Mouse (Mus musculus) cerebellum, adult 11-12 months (tissue): Measurements from ENCODE around the gene Clec1a.

Experiments used
- DNase-seq: peaks from one replicate; pipeline ENCODE4 v3.0.0; 2022

Clec1a gene

GRCm38 (mm10) chr6:129403391-129403790, 48.4 kb downstream of the Clec1a start:
- DNase-seq: no peak

DNA sequence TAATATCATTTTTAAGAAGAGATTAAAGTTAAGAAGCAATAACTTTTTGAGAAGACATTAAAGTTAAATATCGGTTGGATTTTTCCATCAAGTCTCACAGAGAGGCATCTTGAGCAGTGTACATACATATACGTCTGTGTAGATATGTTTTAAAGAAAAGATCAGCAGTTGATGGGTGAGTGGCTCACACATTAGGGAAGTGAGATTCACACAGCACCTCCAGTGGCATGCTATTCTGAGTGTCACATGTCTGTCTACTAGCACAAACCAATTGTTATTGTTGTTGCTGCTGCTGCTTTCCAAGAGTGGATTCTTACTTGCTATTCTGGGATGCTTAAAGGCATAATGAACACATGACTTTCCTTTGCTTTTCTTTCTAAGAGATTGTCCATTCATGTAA, 49.4 kb downstream of the Clec1a start:
- no peak for DNase-seq

DNA sequence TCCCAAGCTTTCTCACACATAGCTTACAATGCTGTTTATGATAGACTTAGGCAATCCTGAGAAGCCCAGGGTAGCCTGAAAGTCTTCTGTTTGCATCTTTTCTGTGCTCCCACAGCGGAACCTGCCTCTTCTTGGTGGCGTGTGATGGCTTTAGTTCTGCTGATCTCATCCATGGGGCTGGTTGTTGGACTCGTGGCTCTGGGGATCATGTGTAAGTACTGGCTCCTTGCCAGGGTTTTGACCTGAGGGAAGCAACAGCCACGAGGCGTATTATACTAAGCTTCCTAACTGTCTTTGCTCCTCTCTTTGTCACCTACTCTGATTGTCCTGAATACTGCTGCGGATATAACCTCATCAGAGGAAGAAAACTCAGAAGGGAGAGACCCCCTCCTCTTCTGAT, 51.9 kb downstream of the Clec1a start:
- DNase-seq: no peak

DNA sequence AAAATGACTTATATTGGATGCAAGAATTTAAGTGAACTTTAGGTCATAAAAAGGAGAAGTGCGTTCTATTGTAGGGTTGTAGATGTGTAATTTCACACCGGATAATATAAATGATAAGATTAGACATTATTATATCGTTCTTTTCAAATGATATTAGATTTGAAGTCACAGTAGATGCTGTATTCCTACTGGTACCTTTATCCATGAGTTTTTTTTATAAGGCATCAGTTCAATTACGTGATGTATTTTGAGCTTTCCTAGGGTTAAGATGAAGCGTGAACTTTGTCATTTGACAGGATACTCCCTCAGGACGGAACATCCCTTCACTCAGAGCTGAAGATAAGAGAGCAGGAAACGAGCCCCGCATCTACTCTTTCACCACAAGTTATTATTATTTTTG, 54.8 kb downstream of the Clec1a start, which contains the start of gene Clec1b:
TSS of gene Clec1b (plus strand) at position 301 of the 400 bp plus-strand sequence.
- no peak for DNase-seq

DNA sequence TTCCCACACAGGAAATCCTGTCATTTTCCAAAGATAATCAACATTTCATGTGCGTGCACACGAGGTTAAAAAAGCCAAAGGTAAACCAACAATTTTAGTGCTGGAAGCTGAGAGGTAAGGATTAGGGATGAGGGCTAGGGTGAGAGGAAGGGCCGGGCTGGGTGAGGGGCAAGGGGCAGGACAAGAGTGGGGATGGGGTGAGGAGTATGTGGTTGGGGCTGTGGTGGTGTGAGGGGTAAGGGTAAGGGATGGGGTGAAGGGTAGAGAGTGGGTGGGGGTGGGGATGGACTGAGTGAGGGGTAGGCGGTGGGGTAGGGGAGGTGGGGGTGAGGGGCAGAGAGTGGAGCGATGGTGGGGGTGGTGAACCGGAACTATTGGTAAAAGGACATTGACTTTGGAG, 58.1 kb downstream of the Clec1a start:
- DNase-seq: no peak

DNA sequence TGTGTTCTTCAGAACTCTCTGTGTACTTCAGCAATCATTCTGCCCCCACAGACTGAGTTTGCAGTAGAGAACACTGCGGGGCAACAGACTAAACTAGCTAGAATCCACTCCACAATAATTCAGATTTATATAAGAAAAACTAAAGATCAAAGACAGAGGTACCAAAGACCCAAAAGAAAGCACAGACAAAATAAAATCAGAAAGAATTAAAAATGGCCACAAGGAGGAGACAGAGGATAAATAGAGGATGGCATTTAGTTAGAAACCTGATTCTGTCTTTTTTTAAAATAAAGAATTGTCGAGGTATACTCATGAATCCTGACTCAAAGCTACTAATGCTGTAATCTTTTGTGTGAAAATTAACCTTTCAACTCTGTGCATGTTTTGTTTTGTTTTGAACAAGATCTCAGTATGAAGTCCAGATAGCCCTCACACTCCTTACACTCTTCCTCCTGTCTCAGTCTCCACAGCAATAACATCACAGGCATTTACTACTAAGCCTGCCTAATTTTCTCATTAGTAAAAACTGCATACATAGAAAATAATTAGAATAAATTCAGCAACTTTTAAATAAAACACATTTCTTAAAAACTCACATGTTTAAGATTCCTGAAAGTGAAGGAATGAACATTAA, 58.6 kb downstream of the Clec1a start:
- no peak for DNase-seq

DNA sequence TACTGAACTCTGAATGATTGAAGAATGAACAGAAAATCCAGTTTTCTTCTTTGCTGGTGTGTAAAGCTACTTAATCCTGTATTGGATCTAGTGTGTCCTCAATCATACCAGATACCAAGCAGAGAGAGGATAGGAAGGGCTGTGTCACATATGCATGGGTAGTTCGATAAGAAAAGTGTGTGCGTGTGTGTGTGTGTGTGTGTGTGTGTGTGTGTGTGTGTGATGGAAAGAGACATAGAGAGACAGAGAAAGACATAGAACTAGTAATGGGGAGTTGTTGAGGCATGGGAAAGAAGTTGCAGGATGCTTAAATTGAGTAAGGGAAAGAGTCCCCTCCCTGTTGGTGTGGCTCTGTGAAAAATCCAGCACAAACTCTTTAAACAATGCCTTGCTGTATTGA, 66.0 kb downstream of the Clec1a start, which contains the start of gene Clec12b:
TSS of gene Clec12b (minus strand) at position 101 of the 400 bp plus-strand sequence.
- no peak for DNase-seq

- no peak for DNase-seq
Measured at GRCm38 (mm10) chr6:129385000-129385399, 66.8 kb downstream of the Clec1a start.

- DNase-seq: no peak
Measured at GRCm38 (mm10) chr6:129383466-129383865, 68.3 kb downstream of the Clec1a start.

GRCm38 (mm10) chr6:129381736-129382135, 70.1 kb downstream of the Clec1a start:
- no peak for DNase-seq

GRCm38 (mm10) chr6:129380454-129380853, 71.3 kb downstream of the Clec1a start:
- DNase-seq: no peak

GRCm38 (mm10) chr6:129374937-129375471, 76.8 kb downstream of the Clec1a start:
- DNase-seq: no peak
